Mouse (Mus musculus) adipocyte (in vitro differentiated cells): ENCODE data around the gene Sh3glb2.

Source experiments
- DNase-seq: peaks from one replicate; pipeline ENCODE4 v3.0.0-alpha.2; 2016; ENCODE audit warnings: low spot score

The Sh3glb2 gene

DNA sequence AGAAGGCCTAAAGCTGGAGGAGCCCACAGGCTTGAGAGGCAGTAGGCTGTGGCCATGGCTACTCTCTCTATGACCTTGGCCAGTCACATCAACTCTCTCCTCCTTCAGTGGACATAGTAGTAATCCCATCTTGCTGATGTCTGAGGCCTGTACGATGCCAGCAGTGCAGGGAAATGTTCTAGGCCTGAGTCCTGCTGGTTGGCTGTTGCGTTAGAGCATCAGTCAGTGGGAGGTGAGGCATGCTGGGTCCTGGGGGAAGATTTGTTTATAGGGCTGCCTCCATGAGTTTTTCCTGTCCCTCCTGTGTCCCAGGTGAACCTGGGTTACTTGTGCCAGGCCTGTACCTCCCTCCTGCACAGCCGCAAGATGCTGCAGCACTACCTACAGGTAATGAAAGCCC is 17.1 kb downstream of the Sh3glb2 start:
- no peak for DNase-seq

DNA sequence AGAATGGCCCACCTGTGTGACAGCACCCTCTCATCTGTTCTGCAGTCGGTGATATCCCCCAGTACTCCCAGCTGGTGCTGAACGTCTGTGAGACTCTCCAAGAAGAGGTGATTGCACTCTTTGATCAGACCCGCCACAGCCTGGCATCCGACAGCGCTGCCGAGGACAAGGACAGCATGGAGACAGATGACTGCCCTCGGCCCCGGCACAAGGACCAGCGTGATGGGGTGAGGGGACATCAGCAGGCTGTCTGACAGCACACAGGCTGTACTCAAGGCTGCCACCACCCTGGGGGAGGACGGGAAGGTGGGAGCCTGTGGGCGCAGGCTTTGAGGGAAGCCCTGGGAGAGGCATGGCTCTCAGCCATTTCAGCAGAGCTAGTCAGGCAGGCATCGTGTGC is 22.0 kb downstream of the Sh3glb2 start:
- no peak for DNase-seq

DNA sequence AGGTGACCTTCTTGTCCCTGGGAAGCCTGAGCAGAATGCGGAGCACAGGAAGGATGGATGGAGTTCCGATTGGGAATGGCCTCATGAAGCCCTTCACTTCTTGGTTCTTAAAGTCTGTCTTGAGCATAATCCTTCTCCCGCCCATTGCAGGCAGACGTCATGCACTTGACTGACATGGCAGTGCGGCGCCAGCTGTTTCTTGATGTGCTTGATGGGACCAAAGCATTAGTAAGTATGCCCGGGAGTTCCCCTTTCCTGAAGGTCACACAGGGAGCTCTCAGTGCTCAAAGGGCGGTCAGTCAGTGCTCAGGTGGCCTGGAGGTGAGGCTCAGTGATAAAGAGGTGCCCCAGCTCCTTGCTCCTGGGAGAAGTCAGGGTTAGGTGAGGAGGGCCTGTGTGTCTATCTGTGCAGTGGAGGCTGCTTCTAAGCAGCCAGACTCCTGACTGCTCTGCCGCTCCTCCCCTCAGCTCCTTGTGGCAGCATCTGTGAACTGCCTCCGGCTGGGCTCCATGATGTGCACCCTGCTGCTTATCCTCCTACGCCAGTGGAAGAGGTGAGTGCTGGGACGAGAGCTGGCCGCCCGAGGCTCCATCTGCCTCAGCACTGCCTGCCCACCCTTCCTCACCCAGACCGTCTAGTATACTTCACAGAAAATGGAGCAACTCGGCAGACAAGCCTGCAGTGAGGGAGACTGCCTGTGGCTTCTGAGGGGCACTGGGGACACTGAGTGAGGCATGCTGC is 22.8 kb downstream of the Sh3glb2 start:
- no peak for DNase-seq

DNA sequence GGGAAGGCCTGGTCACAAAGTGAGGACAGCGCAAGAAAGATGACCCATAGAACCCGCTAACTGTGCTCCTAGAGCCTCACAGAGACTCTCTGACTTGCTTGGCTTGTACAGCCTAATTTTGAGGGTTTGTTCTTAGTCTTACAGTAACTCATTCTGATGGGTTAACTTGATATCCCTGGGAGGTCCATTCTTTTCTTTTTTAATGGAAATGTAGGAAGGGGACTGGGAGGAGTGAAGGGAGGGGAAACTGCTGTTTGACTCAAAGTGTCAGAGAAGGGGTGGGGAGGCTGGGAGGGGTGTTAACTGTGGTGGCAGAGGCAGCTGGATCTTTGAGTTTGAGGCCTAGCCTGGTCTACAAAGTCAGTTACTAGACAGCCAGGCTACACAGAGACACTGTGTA is 23.8 kb downstream of the Sh3glb2 start:
- no peak for DNase-seq

DNA sequence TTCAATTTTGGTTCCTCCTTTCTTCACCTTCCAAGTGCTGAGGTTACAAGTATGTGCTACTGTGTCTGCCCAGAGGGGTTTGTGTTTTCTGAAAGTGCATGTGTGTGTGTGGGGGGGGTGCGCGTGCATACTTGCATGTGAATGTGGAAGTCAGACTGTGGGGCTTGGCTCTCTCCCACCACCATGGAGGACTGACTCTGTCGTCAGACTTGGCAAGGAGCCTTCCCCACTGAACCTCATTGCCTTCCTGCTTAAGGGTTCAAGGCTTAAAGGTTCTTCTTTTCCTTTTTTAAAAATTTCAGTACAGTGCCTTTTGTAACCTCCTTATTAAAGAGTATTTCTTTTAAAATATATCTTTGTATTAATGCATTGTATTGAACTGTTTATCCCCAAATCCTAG is 30.3 kb downstream of the Sh3glb2 start:
- no peak for DNase-seq

DNA sequence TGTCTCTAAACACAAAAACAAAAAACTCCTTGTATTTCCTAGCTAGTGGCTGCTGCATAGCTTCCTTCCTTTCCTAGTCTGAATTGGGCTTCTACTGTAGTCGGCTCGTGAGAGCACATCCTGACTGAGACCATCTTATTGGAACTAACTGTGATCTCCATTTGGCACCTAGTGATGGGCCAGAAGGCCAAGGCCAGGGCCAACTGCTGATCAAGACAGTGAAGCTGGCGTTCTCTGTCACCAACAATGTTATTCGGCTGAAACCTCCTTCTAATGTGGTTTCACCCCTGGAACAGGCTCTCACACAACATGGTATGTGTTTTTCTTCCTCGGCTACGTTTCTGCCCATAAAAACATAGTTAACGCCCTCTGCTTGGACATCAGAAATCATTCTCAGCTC is 31.9 kb downstream of the Sh3glb2 start:
- DNase-seq, result no peak

DNA sequence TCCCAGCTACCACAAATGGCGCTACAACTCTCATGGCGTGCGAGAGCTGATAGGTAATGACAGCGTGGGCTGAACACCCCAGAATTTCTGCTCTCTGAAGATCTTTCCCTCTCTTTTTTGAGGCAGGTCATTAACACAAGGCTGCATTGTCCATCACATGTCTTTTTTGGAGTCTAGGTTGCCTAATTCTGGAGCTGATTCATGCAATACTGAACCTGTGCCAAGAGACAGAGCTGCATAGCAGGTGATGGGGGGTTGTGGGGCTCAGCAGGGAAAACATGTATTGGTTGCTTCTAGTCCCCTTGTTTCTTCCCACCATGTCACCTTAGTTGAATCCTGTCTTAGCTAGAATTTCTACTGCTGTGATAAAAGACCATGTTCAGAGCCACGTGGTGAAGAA is 33.8 kb downstream of the Sh3glb2 start:
- DNase-seq, result peak; percentile 16

DNA sequence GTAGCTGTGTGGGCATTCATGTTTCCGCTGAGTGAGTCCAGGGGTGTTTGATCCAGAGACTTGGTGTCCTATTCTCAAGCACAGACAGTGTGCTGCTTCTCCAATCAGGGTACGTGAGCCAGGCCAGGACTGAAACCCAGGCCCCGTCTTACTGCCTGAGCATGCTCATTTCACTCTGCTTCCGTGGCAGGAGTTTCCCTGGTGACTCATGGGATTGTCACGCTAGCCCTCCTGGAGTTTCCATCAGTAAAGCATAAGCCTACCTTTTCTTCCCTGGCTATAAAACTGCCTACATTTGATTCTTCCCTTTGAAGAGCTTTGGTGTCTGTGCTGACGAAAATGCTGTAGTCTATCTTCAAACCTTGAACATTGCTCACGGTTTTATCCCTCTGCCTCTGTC is 36.0 kb downstream of the Sh3glb2 start:
- no peak for DNase-seq

DNA sequence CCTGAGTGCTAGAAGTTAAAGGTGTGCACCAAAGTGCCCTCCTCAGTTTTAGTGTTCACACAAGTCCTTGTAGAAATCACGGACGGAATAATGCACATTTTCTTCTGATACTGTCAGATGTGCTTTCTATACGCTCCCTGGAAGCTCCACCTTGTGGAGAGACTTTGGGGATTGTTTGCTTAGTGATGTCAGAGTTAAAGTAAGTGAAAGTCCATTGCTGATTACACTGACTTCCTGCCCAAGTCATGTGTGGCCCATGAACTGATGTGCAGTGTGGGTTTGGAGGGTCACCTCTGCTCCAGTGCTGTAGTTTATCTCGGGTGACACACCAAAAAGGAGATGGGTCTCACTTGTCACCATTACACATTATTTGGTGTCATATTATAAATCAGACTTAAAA is 39.9 kb downstream of the Sh3glb2 start:
- no peak for DNase-seq

DNA sequence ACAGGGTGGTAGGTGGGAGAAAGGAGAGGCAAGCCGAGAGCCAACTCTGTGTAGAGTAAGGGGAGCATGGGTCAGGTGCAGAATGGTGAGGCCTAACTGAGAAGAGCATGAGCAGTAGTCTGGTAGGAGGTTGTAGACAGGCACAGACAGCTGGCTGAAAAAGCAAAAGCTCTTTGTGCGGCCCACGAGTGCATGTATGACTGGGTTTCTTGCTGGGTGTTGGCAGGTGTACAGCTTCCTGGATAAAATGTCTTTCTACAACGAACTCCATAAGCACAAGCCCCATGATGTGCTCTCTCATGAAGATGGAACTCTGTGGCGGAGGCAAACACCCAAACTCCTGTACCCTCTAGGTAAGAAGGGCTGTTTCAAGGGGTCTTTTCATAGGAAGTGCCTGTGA is 42.2 kb downstream of the Sh3glb2 start:
- DNase-seq, result no peak

DNA sequence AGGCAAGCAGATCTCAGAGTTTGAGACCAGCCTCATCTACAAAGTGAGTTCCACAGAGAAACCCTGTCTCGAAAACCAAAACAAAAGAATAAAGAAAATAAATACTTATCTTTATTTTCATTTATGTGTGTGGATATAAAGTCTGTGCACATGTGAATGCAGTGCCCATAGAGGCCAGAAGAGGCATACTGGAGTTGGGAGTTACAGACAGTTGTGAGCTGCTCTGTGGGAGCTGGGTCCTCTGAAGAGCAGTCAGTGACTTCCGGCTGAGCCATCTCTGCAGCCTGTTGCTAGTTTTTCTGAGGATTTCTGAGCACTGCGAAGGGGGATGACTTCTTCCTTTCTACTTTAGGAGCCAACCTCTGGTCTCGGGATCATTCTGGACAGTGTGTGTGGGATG is 43.0 kb downstream of the Sh3glb2 start:
- no peak for DNase-seq

DNA sequence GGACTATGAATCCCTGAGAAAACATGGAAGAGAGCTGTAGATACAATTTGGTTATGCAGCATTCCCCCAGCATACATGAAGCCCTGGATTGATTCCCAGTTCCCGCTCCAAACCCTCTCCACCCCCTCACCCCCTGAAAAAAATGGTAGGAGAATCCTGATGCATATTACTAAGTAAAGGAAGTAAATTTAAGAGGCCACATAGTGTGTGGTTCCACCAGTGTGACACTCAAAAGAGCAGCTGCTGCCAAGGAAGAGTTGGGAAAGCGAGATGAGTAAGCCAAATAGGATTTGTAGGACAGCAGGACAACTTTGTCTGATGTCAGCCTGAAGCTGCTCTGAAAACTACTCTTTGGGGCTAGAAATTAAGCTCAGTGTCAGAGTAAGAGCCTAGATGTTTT is 47.7 kb downstream of the Sh3glb2 start:
- DNase-seq, result peak; percentile 77

DNA sequence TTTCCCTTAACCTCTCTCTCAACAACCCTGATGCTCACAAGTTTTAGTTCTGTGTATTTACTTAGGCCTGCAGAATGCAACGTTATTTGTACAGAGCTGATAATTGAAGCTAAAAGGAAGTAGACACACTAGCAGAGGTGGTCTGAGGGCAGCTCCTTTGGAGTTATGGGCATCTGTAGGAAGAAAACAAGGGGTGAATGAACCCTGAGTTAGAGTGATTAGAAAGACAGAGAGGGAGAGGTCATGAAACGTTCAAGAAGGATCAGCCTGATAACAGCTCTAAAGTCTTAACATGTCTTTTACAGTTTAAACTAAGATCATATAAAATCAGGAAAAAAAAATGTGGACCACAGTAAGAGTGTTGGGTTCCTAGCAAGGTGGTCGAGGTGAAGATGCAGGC is 49.8 kb downstream of the Sh3glb2 start:
- no peak for DNase-seq

DNA sequence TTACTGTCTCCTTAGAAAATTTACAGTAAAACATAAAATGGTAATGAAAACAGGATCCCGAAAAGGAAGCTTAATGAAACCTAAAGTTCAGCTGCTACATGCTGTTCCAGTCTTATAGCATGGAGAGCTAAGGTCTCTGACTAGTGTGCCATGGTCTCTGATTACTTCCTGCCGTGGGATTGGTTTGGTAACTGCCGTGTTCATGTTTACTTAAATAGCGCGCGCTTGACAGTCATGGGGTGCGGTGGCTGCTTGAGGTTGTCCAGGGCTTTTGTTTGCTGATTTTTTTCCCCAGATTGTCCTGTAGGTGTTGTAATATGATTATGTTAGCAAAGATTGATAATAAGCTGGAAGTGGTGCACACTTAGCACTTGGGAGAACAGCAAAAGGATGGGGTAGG is 53.0 kb downstream of the Sh3glb2 start:
- DNase-seq, result no peak

DNA sequence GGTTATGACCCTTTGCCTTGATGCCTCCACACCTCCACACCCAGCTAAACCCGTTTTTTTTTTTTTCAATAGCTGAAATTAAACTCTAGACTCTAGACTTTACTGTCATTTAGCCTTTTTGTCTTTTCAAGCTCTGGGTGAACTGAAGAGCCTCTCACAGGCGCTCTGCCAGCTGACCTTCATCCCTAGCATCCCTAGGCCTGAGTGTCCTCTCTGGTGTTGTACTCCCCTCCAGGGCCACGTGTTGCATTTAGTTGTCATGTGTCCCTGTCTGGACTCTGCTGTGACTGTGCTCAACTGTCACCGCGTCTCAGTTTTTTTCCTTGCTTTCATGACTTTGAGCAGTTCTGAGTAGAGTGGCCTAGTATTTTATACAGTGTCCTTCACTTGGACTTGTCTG is 59.2 kb downstream of the Sh3glb2 start:
- DNase-seq, result no peak

DNA sequence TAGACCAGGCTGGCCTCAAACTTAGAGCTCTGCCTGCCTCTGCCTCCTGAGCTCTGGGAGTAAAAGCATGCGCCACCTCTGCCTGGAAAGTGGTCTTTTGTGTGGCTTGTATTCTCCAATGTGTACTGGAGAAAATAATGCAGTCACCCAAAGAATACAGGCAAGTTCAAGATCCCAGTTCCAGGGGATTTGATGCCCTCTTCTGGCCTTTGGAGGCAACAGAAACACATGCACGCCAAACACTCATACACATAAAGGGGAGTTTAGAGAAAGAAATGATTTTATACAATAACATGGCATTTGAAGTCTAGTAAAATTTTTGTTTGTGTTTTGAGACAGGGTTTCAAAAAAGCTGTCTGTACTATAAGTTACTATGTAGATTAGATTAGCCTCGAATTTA is 59.6 kb downstream of the Sh3glb2 start:
- DNase-seq, result peak; percentile 31
